Mouse (Mus musculus): ENCODE results near the gene Zfp1.

The Zfp1 gene

GRCm38 (mm10) chr8:111625694-111626527, 17.3 kb upstream of the Zfp1 start:
- peak; percentile 66 for DNase-seq (ENCODE audit: low read depth)

- no peak for DNase-seq (ENCODE audit: low read depth)
Observed at GRCm38 (mm10) chr8:111626528-111626820, 16.7 kb upstream of the Zfp1 start.

GRCm38 (mm10) chr8:111626933-111627332, 16.3 kb upstream of the Zfp1 start:
- DNase-seq (ENCODE audit: low read depth), result no peak

GRCm38 (mm10) chr8:111627923-111628322, 15.3 kb upstream of the Zfp1 start:
- DNase-seq (ENCODE audit: low read depth), result no peak

GRCm38 (mm10) chr8:111628401-111628800, 14.8 kb upstream of the Zfp1 start:
- no peak for DNase-seq (ENCODE audit: low read depth)

- no peak for DNase-seq (ENCODE audit: low read depth)
Observed at GRCm38 (mm10) chr8:111628894-111629501, 14.2 kb upstream of the Zfp1 start.

GRCm38 (mm10) chr8:111630105-111630521, 13.1 kb upstream of the Zfp1 start, which contains the start of gene Ldhd:
TSS of gene Ldhd (minus strand) at chr8:111630374.
- no peak for DNase-seq (ENCODE audit: low read depth)

- DNase-seq (ENCODE audit: low read depth), result no peak
Observed at GRCm38 (mm10) chr8:111631589-111631988, 11.6 kb upstream of the Zfp1 start.

GRCm38 (mm10) chr8:111632976-111633375, 10.2 kb upstream of the Zfp1 start:
- DNase-seq (ENCODE audit: low read depth), result no peak

- no peak for DNase-seq (ENCODE audit: low read depth)
Observed at GRCm38 (mm10) chr8:111638086-111638485, 5.1 kb upstream of the Zfp1 start.

GRCm38 (mm10) chr8:111641064-111641463, 2.1 kb upstream of the Zfp1 start:
- DNase-seq (ENCODE audit: low read depth), result no peak

- peak; percentile 41 for DNase-seq (ENCODE audit: low read depth)
Observed at GRCm38 (mm10) chr8:111642496-111642895, 705 bp upstream of the Zfp1 start.

GRCm38 (mm10) chr8:111642939-111643263, 300 bp upstream of the Zfp1 start:
- DNase-seq (ENCODE audit: low read depth), result no peak

GRCm38 (mm10) chr8:111644286-111645051, 1.3 kb downstream of the Zfp1 start:
- DNase-seq (ENCODE audit: low read depth), result peak; percentile 81

GRCm38 (mm10) chr8:111645715-111646114, 2.5 kb downstream of the Zfp1 start:
- no peak for DNase-seq (ENCODE audit: low read depth)

- DNase-seq (ENCODE audit: low read depth), result no peak
Observed at GRCm38 (mm10) chr8:111648834-111649233, 5.6 kb downstream of the Zfp1 start.

- DNase-seq (ENCODE audit: low read depth), result no peak
Observed at GRCm38 (mm10) chr8:111650651-111651050, 7.5 kb downstream of the Zfp1 start.

GRCm38 (mm10) chr8:111653524-111653923, 10.3 kb downstream of the Zfp1 start:
- no peak for DNase-seq (ENCODE audit: low read depth)

- DNase-seq (ENCODE audit: low read depth), result no peak
Observed at GRCm38 (mm10) chr8:111657312-111657854, 14.2 kb downstream of the Zfp1 start.

- no peak for DNase-seq (ENCODE audit: low read depth)
Observed at GRCm38 (mm10) chr8:111658819-111659423, 15.7 kb downstream of the Zfp1 start.

GRCm38 (mm10) chr8:111662473-111662872, 19.3 kb downstream of the Zfp1 start:
- DNase-seq (ENCODE audit: low read depth), result peak; percentile 50

- DNase-seq (ENCODE audit: low read depth), result no peak
Observed at GRCm38 (mm10) chr8:111666751-111667150, 23.6 kb downstream of the Zfp1 start.

Measured in c-Kit-positive CD71-positive TER-119-negative erythroid progenitor cells, embryonic 14.5 days (primary cell).